Mouse (Mus musculus) intestine, embryonic 14.5 days (tissue): ENCODE measurements around the gene Pcolce. TPM values are rescaled to one million over a fixed set of nuclear protein-coding genes. Genes with fewer than 3 reads are reported as not detected.

Experiments
- ATAC-seq: fragments of 200-750 bp; cut with Nextera tagmentation; replicated peaks from 2 replicates; pipeline ENCODE4 v1.8.0; 2017; ENCODE audit warnings: low read depth, moderate number of reproducible peaks, moderate TSS enrichment, moderate library complexity; ENCODE audit not compliant: low FRiP score, low TSS enrichment
- DNase-seq: peaks from one replicate; pipeline ENCODE4 v3.0.0-alpha.2; 2018; ENCODE audit warnings: low spot score
- H3K27ac ChIP-seq: fragments of 300-500 bp; sonication (generic); 2 replicates; pipeline ENCODE4 v1.5.1; 2014; ENCODE audit warnings: low read depth, mild to moderate bottlenecking, control low read depth
- H3K27me3 ChIP-seq: fragments of 300-500 bp; sonication (generic); replicated peaks from 2 replicates; pipeline ENCODE4 v1.6.1; 2014; ENCODE audit warnings: low read length, control low read depth; ENCODE audit not compliant: control insufficient read depth, insufficient read depth
- H3K36me3 ChIP-seq: fragments of 300-500 bp; sonication (generic); 2 replicates; pipeline ENCODE4 v1.6.1; 2014; ENCODE audit warnings: low read length, control low read depth; ENCODE audit not compliant: control insufficient read depth, insufficient read depth
- H3K4me1 ChIP-seq: fragments of 300-500 bp; sonication (generic); replicated peaks from 2 replicates; pipeline ENCODE4 v1.6.1; 2014; ENCODE audit warnings: low read length, control low read depth, mixed read lengths; ENCODE audit not compliant: control insufficient read depth, insufficient read depth
- H3K4me2 ChIP-seq: fragments of 300-500 bp; sonication (generic); 2 replicates; pipeline ENCODE4 v1.6.1; 2014; ENCODE audit warnings: low read length
- H3K4me3 ChIP-seq: fragments of 300-500 bp; sonication (generic); 2 replicates; pipeline ENCODE4 v1.5.1; 2014; ENCODE audit warnings: low read depth, low read length, control low read depth, mixed read lengths
- H3K9ac ChIP-seq: fragments of 300-500 bp; sonication (generic); 2 replicates; pipeline ENCODE4 v1.6.1; 2014; ENCODE audit warnings: mild to moderate bottlenecking, low read length
- H3K9me3 ChIP-seq: fragments of 300-500 bp; sonication (generic); 2 replicates; pipeline ENCODE4 v1.6.1; 2016; ENCODE audit warnings: low read length, control low read depth; ENCODE audit not compliant: control insufficient read depth
- WGBS: fragments of 180-500 bp; shearing (Covaris S2); extraction: QIAGEN DNeasy Blood & Tissue Kit; methylation state at CpG from one replicate; pipeline ENCODE4 v1.1.7; 2014; 5-methylcytosine and 5-hydroxymethylcytosine counted together
- polyA plus RNA-seq: library from polyadenylated mRNA; unstranded; fragments of >200 nt; fragmentation: Nextera tagmentation; extraction: Ambion mirVana; gene quantifications from 2 replicates; pipeline ENCODE4 v1.2.1, GENCODE M21; 2014

Pcolce gene
- polyA plus RNA-seq, 1 experiment from 2014 or later, result 112 TPM

DNA sequence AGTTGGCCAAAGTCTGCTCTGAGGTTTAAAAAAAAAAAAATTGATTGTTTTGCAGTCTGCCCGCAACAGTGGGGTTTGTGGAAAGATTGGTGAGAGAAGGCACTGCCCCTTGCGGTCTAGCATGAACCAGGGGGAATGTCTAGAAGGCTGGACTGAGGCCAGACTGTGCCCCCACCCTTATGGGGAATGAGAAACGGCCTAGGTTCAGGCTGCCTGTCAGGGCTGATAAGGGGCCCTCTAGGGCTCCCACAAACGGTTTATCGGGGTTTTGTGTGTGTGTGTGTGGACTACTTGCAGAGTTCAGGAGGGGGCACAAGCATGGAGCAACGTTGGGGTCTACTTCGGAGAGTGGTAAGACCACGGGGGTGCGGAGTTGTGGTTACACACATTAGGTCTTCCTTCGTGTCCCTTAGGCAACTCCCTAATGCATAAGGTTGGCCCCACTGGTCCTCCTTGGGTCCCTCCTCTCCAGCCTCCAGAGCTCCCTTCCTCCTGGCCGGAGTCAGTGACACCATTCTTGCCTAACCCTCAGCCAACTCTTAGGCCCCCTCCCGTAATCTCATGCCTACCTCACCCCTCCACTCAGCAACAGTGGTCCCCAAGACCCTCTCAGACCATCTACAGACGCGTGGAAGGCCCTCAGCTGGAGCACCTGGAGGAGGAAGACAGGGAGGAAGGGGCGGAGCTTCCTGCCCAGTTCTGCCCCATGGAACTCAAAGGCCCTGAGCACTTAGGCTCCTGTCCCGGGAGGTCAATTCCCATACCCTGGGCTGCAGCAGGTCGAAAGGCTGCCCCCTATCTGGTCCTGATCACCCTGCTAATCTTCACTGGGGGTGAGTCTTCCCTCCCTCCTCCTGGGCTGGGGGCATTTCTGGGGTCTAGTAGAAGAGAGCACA is 42.6 kb downstream of the Pcolce start:
- no peak overlapping the region for H3K27ac ChIP-seq
- H3K36me3 ChIP-seq, result no peaks in the 10 kb centered on the region
- ATAC-seq (no peak), DNase-seq (no peak)
- no peak overlapping the region for H3K9ac ChIP-seq
- 0 out of 2 replicates have a peak, but pooled peaks cover 2% of the 10 kb centered on the region for H3K4me1 ChIP-seq
- WGBS, result 77% methylated on average over 17 of the region's 17 CpGs
- no peak overlapping the region for H3K4me2 ChIP-seq
- no peak overlapping the region for H3K4me3 ChIP-seq
- no peaks in the 10 kb centered on the region for H3K9me3 ChIP-seq
- peaks cover 5% of the 10 kb centered on the region; the same call in 1 of the 2 replicates for H3K27me3 ChIP-seq

DNA sequence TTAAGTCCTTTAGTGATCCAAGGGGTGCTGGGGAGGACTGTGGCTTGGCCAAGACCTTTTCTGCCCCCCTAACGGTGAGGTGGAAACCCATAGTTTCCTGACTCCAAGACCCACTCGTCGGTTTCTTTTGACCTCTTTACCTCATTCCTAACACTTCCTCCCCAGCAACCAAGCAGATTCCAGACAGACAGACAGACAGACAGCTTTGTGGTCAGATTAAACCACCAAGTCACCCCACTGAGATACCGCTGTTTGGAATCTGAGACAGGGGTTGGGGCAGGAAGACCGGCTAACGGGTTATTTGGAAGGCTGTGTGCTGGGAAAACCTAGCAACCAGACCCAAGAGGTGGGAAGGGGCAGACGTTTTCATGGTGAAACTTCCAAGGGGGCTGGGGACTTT is 43.4 kb downstream of the Pcolce start:
- 52% methylated on average over 7 of the region's 7 CpGs for WGBS
- H3K4me1 ChIP-seq, result 0 out of 2 replicates have a peak, but pooled peaks cover 2% of the 10 kb centered on the region

DNA sequence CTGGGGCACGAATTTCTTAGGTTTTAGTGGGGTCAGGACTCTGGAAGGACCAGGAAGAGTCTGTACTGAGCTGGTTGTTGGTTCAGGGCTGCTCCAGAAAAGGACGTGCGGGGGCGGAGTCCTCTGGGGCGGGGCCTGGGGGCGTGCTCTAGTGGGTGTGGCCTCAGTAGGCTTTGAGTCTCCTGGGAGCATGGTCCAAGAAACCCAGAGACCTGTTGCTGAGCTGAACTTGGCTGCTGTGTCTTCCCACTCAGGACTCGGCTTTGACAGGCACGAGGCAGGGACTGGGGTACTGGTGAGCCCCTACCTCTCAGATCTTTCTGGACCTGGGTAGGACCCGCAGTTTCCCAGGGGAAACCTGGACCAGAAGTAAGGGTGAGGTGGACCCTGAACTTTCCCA is 43.9 kb downstream of the Pcolce start, which contains the start of gene Tfr2:
Gene Tfr2, plus strand, starts transcription at position 176 of the 400 bp plus-strand sequence.
- no peak within 1 kb of the TSS for H3K9ac ChIP-seq
- WGBS, result 23% methylated on average over 9 of the region's 9 CpGs
- H3K4me1 ChIP-seq, result 0 out of 2 replicates have a peak, but pooled peaks cover 2% of the 10 kb centered on the region
- H3K27me3 ChIP-seq, result peaks cover 5% of the 10 kb centered on the region; the same call in 1 of the 2 replicates
- DNase-seq (peak; percentile 72), ATAC-seq (no peak; the same call in 1 of the 2 replicates)
- H3K4me3 ChIP-seq, result no peak within 1 kb of the TSS
- no peak within 1 kb of the TSS for H3K27ac ChIP-seq
- H3K9me3 ChIP-seq, result no peaks in the 10 kb centered on the region
- no peak within 1 kb of the TSS for H3K4me2 ChIP-seq
- no peaks in the 10 kb centered on the region for H3K36me3 ChIP-seq

More for the DNA sequence above, 43.4 kb downstream of the Pcolce start:
- no peaks in the 10 kb centered on the region for H3K9me3 ChIP-seq
- H3K9ac ChIP-seq, result no peak overlapping the region
- no peaks in the 10 kb centered on the region for H3K36me3 ChIP-seq
- peaks cover 5% of the 10 kb centered on the region; the same call in 1 of the 2 replicates for H3K27me3 ChIP-seq
- no peak overlapping the region for H3K4me3 ChIP-seq
- ATAC-seq (no peak), DNase-seq (no peak)
- H3K27ac ChIP-seq, result no peak overlapping the region
- H3K4me2 ChIP-seq, result no peak overlapping the region

DNA sequence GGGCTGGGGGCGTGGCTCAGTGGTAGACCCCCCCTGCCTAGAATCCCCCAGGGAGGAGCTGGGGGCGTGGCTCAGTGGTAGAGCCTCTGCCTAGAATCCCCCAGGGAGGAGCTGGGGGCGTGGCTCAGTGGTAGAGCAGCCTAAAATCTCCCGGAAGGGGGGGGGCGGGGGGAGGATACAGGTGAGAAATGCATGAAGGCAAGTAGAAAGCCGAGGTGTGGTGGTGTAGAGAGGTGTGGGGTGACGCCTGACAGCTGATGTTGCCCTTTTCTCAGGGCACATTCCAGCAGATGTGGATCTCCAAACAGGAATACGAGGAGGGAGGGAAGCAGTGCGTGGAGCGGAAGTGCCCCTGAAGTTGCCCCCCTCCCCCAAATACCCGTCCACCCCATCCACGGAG is 44.6 kb downstream of the Pcolce start:
- no peak overlapping the region for H3K4me2 ChIP-seq
- 66% methylated on average over 12 of the region's 12 CpGs for WGBS
- H3K9ac ChIP-seq, result no peak overlapping the region

DNA sequence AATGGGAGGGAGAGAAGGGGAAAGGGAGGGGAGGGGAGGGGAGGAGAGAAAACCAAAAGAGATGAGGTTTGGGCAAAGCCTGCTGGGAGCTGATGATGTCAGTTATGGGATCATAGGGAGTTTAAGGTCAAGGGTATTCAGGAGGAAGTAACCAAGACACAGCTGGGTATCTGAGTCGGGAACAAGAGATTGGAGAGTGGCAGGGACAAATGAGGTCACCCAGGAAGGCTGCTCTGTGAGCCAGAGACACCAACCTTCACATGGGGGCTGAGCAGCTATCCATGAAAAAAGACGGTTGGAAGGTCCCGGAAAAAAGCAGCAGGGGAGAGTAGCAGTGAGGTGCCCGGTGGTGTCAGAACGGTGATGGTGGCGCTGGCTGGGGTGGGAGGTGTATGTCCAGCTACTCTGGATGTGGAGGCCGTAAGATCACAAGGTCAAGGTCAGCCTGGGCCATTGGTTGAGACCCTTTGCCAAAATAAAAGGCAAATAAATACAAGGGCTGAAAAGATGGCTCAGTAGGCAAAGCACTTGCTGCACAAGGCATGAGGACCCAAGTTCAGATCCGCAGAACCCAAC is 45.3 kb downstream of the Pcolce start:
- WGBS, result 83% methylated on average over 8 of the region's 8 CpGs
- H3K4me1 ChIP-seq, result 0 out of 2 replicates have a peak, but pooled peaks cover 2% of the 10 kb centered on the region
- H3K27ac ChIP-seq, result no peak overlapping the region
- no peaks in the 10 kb centered on the region for H3K9me3 ChIP-seq
- H3K36me3 ChIP-seq, result no peaks in the 10 kb centered on the region
- DNase-seq (no peak), ATAC-seq (no peak)
- no peak overlapping the region for H3K4me2 ChIP-seq
- H3K4me3 ChIP-seq, result no peak overlapping the region
- H3K27me3 ChIP-seq, result no peaks in the 10 kb centered on the region
- no peak overlapping the region for H3K9ac ChIP-seq

More for the DNA sequence above, 44.6 kb downstream of the Pcolce start:
- no peaks in the 10 kb centered on the region for H3K27me3 ChIP-seq
- DNase-seq (no peak), ATAC-seq (no peak)
- no peak overlapping the region for H3K27ac ChIP-seq
- no peaks in the 10 kb centered on the region for H3K9me3 ChIP-seq
- H3K36me3 ChIP-seq, result no peaks in the 10 kb centered on the region
- H3K4me1 ChIP-seq, result 0 out of 2 replicates have a peak, but pooled peaks cover 2% of the 10 kb centered on the region
- H3K4me3 ChIP-seq, result no peak overlapping the region

DNA sequence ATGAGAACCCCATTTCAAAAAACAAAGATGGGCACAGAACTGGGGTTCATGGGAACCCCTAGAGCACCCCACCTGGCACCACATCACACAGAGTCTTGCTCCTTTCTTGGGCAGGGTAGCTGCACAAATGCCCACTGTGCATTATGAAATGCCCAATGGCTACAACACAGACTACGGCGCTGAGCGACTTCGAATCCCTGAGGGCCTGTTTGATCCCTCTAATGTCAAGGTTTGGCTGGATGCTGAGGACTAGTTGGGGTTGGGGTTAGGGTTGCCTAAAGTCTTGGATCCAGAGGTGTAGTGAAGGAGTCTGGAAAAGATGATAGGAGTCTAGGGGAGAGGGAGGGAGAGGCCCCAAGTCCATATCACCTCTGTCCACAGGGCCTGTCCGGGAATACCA is 47.2 kb downstream of the Pcolce start:
- ATAC-seq (no peak), DNase-seq (no peak)
- H3K36me3 ChIP-seq, result no peaks in the 10 kb centered on the region
- 92% methylated on average over 5 of the region's 5 CpGs for WGBS
- 0 out of 2 replicates have a peak, but pooled peaks cover 2% of the 10 kb centered on the region for H3K4me1 ChIP-seq
- H3K27ac ChIP-seq, result no peak overlapping the region
- H3K4me3 ChIP-seq, result no peak overlapping the region
- no peaks in the 10 kb centered on the region for H3K9me3 ChIP-seq
- no peak overlapping the region for H3K4me2 ChIP-seq
- H3K9ac ChIP-seq, result no peak overlapping the region
- no peaks in the 10 kb centered on the region for H3K27me3 ChIP-seq

DNA sequence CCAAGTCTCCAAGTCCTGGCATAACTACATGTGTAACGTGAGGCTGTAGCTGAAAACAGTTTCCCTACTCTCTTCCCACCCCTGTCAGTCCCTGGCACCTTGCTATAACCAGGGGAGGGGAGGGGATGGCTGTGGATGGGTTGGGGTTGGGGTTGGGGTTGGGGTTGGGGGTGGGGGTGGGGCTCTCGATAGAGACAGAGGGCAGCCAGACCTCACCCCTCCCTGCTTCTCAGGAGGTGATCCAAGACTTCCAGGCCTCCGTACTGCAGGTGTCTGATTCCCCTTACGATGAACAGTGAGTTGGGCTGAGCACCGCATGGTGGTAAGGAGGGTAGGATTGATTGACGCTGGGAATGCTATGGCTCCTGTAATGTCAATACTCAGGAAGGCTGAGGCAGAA is 47.8 kb downstream of the Pcolce start:
- DNase-seq (no peak), ATAC-seq (no peak)
- H3K27ac ChIP-seq, result no peak overlapping the region
- WGBS, result 72% methylated on average over 6 of the region's 6 CpGs
- no peak overlapping the region for H3K9ac ChIP-seq
- 0 out of 2 replicates have a peak, but pooled peaks cover 2% of the 10 kb centered on the region for H3K4me1 ChIP-seq
- H3K27me3 ChIP-seq, result no peaks in the 10 kb centered on the region
- H3K4me2 ChIP-seq, result no peak overlapping the region
- no peak overlapping the region for H3K4me3 ChIP-seq
- no peaks in the 10 kb centered on the region for H3K36me3 ChIP-seq
- H3K9me3 ChIP-seq, result no peaks in the 10 kb centered on the region

DNA sequence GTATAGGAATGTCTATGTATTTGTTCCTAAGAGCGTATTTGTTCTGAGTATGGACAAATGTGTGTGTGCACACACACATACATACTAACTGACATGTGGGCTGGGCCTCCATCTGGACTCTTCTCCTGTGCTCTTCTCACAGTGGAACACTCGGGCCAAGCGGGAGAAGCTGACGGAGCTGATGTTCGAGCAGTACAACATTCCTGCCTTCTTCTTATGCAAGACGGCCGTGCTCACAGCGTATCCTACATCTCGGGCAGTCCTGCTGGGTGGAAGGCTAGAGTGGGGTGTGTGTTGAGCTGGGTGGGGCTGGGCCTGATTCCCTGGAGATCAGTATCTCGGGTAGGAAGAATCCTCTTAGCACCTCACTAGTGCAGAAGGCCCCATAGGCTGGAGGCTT is 50.6 kb downstream of the Pcolce start:
- H3K9ac ChIP-seq, result no peak overlapping the region
- H3K9me3 ChIP-seq, result no peaks in the 10 kb centered on the region
- H3K4me2 ChIP-seq, result no peak overlapping the region
- no peaks in the 10 kb centered on the region for H3K27me3 ChIP-seq
- WGBS, result 76% methylated on average over 10 of the region's 10 CpGs
- no peak for DNase-seq
- no peak overlapping the region for H3K27ac ChIP-seq
- H3K4me3 ChIP-seq, result no peak overlapping the region
- H3K4me1 ChIP-seq, result no peaks in the 10 kb centered on the region
- no peaks in the 10 kb centered on the region for H3K36me3 ChIP-seq
- ATAC-seq, result no peak
